Mouse (Mus musculus) hindbrain, embryonic 15.5 days (tissue): ENCODE measurements around the gene Gpc1. TPM values are rescaled to one million over a fixed set of nuclear protein-coding genes. Genes with fewer than 3 reads are reported as not detected.

ENCODE experiments used
- ATAC-seq: fragments of 200-750 bp; cut with Nextera tagmentation; 2 replicates; pipeline ENCODE4 v1.8.0; 2017; ENCODE audit warnings: low read depth, moderate number of reproducible peaks, moderate TSS enrichment; ENCODE audit not compliant: low FRiP score
- H3K27ac ChIP-seq: fragments of 300-500 bp; sonication (generic); replicated peaks from 2 replicates; pipeline ENCODE4 v1.5.1; 2015; ENCODE audit warnings: mild to moderate bottlenecking, inconsistent platforms
- H3K27me3 ChIP-seq: fragments of 300-500 bp; sonication (generic); 2 replicates; pipeline ENCODE4 v1.6.1; 2015; ENCODE audit warnings: control low read depth, inconsistent platforms
- H3K36me3 ChIP-seq: fragments of 300-500 bp; sonication (generic); 2 replicates; pipeline ENCODE4 v1.6.1; 2015; ENCODE audit warnings: control low read depth, inconsistent platforms
- H3K4me1 ChIP-seq: fragments of 300-500 bp; sonication (generic); replicated peaks from 2 replicates; pipeline ENCODE4 v1.6.1; 2015; ENCODE audit warnings: control low read depth, inconsistent platforms
- H3K4me2 ChIP-seq: fragments of 300-500 bp; sonication (generic); 2 replicates; pipeline ENCODE4 v1.6.1; 2015; ENCODE audit warnings: moderate library complexity, mild to moderate bottlenecking, inconsistent platforms
- H3K4me3 ChIP-seq: fragments of 300-500 bp; sonication (generic); 2 replicates; pipeline ENCODE4 v1.5.1; 2015; ENCODE audit warnings: mild to moderate bottlenecking, inconsistent platforms
- H3K9ac ChIP-seq: fragments of 300-500 bp; sonication (generic); 2 replicates; pipeline ENCODE4 v1.6.1; 2015; ENCODE audit warnings: inconsistent platforms
- H3K9me3 ChIP-seq: fragments of 300-500 bp; sonication (generic); 2 replicates; pipeline ENCODE4 v1.6.1; 2016; ENCODE audit warnings: control low read depth, inconsistent platforms
- WGBS: fragments of 180-500 bp; shearing (Covaris S2); methylation state at CpG from one replicate; pipeline ENCODE4 v1.1.7; 2015; 5-methylcytosine and 5-hydroxymethylcytosine counted together
- polyA plus RNA-seq: library from polyadenylated mRNA; unstranded; fragments of >200 nt; fragmentation: Nextera tagmentation; extraction: Ambion mirVana; gene quantifications from 2 replicates; pipeline ENCODE4 v1.2.1, GENCODE M21; 2015

Gpc1 gene
- polyA plus RNA-seq, 1 experiment from 2014 or later: 71.2 TPM

DNA sequence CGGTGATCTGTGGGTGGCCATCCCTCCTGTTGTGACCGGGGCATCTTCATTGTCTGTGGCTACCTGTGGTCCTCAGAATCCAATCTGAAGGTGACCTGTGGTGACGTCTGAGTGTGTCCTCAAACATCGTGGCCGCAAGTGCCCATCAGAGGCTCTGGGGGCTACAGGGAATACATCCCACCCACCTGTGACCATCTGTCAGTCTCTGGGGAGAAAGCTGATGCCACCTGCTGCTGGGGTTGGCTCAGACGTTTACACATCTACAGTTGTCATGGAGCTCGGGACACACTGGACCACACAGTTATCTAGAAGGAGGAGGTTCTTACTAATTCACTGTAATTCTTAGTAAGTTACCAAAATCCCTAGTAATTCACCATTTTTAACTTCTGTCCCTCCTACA is 7.8 kb downstream of the Gpc1 start:
- WGBS: 80% methylated on average over 7 of the region's 7 CpGs
- no peak overlapping the region for H3K27ac ChIP-seq
- H3K9ac ChIP-seq: no peak overlapping the region
- no peaks in the 10 kb centered on the region for H3K9me3 ChIP-seq
- H3K36me3 ChIP-seq: no peaks in the 10 kb centered on the region
- no peaks in the 10 kb centered on the region for H3K27me3 ChIP-seq
- no peak overlapping the region for H3K4me3 ChIP-seq
- ATAC-seq: no peak
- H3K4me1 ChIP-seq: peaks cover 49% of the 10 kb centered on the region
- H3K4me2 ChIP-seq: no peak overlapping the region

DNA sequence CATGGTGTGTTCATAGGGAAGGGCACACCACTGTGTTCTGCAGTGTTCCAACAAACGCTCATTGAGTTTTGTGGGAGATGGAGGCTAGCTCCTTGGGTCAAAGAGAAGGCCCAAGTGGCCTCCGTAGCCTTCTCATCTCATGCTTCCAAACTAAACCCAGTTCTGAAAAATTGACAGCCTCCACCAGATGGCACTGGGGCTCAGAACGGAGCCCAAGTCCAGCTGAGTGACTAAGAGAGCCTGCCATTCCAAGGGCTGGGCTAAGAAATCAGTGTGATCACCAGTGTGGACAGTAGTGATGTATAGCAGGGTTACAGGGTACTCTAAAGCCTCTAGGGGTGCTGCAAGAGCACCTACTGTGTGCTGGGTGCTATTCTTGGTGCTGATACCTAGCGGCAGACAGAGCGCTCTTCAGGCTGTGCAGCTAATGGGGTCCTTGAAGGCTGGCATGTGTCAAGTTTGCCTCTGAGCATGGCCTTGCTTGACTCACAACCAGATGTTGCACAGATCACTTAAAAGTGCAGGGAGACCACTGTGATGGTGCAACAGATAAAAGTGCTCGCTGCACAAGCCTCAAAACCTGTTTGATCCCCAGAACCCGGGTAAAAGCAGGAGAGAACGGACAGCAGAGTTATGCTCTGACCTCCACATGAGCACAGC is 8.9 kb downstream of the Gpc1 start:
- WGBS: 81% methylated on average over 8 of the region's 8 CpGs
- Histone ChIP-seq H3K4me3 (no peak overlapping the region), H3K36me3 (no peaks in the 10 kb centered on the region), H3K27me3 (no peaks in the 10 kb centered on the region), H3K27ac (no peak overlapping the region), H3K9me3 (no peaks in the 10 kb centered on the region), H3K4me1 (peaks cover 38% of the 10 kb centered on the region), H3K4me2 (no peak overlapping the region), H3K9ac (no peak overlapping the region)
- no peak for ATAC-seq

GRCm38 (mm10) chr1:92841427-92841826 is 10.0 kb downstream of the Gpc1 start:
- WGBS: 73% methylated on average over 3 of the region's 3 CpGs
- Histone ChIP-seq H3K9ac (no peak overlapping the region), H3K27me3 (no peaks in the 10 kb centered on the region), H3K4me2 (no peak overlapping the region), H3K9me3 (no peaks in the 10 kb centered on the region), H3K36me3 (no peaks in the 10 kb centered on the region), H3K4me3 (no peak overlapping the region), H3K27ac (no peak overlapping the region), H3K4me1 (peaks cover 38% of the 10 kb centered on the region)
- no peak for ATAC-seq

GRCm38 (mm10) chr1:92845889-92846288 is 14.4 kb downstream of the Gpc1 start:
- no peaks in the 10 kb centered on the region for H3K9me3 ChIP-seq
- H3K4me3 ChIP-seq: no peak overlapping the region
- no peak overlapping the region for H3K9ac ChIP-seq
- H3K36me3 ChIP-seq: no peaks in the 10 kb centered on the region
- ATAC-seq: no peak
- no peaks in the 10 kb centered on the region for H3K27me3 ChIP-seq
- H3K27ac ChIP-seq: no peak overlapping the region
- H3K4me1 ChIP-seq: peaks cover 44% of the 10 kb centered on the region
- H3K4me2 ChIP-seq: no peak overlapping the region
- 82% methylated on average over 7 of the region's 7 CpGs for WGBS

DNA sequence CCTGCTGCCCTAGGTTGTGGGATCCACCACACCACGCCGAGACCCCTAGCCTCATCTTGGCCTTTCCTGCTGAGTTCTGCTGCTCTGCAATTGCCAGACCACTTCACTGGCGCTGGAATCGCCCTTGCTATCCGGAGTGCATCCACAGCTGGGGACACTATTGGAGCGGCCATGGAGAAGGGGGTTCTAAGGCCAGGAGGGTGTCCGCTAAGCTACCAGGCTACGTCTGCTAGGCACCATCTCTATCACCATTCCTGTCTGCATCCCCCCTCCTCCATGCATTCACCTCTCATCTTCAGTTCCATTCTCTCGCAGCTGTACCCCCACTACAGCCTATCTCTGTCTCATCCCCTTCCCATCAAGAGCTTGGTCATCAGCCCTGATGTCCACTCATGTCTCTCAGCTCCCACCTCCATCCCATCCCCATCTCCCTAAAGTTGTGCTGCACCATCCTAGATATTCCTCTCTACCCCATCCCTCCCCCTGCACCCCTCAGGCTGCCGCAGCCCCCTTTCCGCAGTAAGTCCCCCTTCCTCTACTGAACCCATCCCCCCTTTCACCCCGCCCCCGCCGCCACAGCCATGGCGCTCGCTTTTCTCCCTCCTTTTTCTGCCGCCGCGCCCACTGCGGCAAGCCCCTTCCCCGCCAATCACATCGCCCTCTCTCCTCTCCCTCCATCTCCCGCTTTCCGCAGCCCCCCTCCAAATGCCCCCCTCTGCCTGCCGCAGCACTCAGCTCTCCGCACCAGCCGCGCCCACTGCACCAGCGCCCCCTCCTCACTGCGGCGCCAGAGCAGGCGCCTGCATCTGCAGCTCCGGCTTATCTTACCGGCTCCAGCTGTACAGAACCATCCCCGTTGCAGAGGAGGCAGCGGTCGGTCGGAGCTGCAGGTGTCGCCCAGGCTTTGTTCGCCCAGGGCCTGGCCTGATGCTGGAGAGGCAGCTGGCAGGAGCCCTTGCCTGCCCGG is 16.7 kb downstream of the Gpc1 start:
- H3K4me2 ChIP-seq: peak overlapping the region; percentile 88
- peaks cover 5% of the 10 kb centered on the region for H3K36me3 ChIP-seq
- peak; percentile 83 for ATAC-seq
- peak overlapping the region; percentile 97 for H3K27ac ChIP-seq
- peak overlapping the region; percentile 87 for H3K9ac ChIP-seq
- peaks cover 62% of the 10 kb centered on the region for H3K4me1 ChIP-seq
- WGBS: 5% methylated on average over 40 of the region's 41 CpGs
- no peaks in the 10 kb centered on the region for H3K27me3 ChIP-seq
- peak overlapping the region; percentile 61 for H3K4me3 ChIP-seq
- H3K9me3 ChIP-seq: no peaks in the 10 kb centered on the region

GRCm38 (mm10) chr1:92849491-92849890 is 18.0 kb downstream of the Gpc1 start:
- Histone ChIP-seq H3K4me3 (peak overlapping the region; percentile 61), H3K27me3 (no peaks in the 10 kb centered on the region), H3K4me2 (peak overlapping the region; percentile 88), H3K9ac (peak overlapping the region; percentile 87), H3K4me1 (peaks cover 64% of the 10 kb centered on the region), H3K9me3 (no peaks in the 10 kb centered on the region), H3K27ac (peak overlapping the region; percentile 97), H3K36me3 (peaks cover 18% of the 10 kb centered on the region)
- 65% methylated on average over 2 of the region's 2 CpGs for WGBS
- ATAC-seq: 0 out of 2 replicates have a peak, but pooled peaks have one; percentile 3

DNA sequence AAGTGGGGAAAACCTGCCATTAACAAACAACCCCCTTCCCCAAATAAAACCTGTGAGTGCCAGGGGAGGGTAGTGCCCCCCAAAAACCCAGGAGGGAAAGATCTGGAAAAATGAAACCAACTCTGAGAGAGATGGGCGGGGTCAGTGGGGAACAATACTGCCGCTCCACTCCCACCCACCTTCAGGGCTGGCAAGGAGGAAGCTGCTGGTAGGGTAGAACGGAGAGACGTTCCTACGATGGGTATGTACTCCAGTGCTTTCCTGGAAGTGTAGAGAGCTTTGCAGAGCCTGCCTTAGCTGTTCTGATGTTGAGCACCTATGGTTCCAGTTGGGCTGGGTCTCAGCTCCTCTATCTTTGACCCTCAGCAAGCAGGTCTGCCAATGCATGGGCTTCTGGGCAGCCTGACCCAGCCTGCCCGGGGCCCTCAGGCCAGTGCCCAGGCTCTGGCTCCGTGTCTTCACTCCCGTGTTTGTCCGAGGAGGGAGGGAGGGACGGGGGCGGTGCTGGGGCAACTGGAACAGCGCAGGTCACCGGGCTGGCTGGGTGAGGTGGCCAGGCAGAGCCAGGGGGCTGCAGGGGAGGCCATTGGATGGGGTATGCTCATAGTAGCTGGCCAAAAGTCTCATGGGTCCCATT is 18.6 kb downstream of the Gpc1 start:
- Histone ChIP-seq H3K4me1 (peaks cover 64% of the 10 kb centered on the region), H3K9ac (peak overlapping the region; percentile 87), H3K27ac (peak overlapping the region; percentile 97), H3K4me3 (peak overlapping the region; percentile 61), H3K36me3 (peaks cover 24% of the 10 kb centered on the region), H3K27me3 (no peaks in the 10 kb centered on the region), H3K4me2 (peak overlapping the region; percentile 88), H3K9me3 (no peaks in the 10 kb centered on the region)
- WGBS: 48% methylated on average over 12 of the region's 13 CpGs
- no peak for ATAC-seq

DNA sequence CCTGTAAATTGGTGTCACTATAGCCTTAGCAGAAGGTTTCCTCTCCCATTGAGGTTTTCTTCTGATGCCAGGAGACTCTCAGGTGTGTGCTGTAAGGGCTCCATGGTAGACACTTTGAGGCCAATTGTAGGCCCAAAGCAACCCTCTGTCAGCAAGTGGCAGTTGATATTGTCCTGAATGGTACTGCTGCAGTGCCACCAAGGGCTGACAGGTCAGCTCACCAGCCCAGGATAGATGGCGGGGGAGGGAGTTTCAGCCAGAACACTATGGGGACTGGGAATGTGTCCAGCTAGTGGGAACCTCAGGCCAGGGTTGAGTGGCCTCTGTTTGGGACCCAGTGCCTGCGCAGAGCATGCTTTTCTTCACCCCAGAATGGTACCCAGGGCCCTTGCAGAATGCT is 21.0 kb downstream of the Gpc1 start:
- Histone ChIP-seq H3K27ac (0 out of 2 replicates have a peak overlapping the region, but pooled peaks have one; percentile 13), H3K9ac (no peak overlapping the region), H3K27me3 (no peaks in the 10 kb centered on the region), H3K9me3 (no peaks in the 10 kb centered on the region), H3K36me3 (peaks cover 48% of the 10 kb centered on the region), H3K4me1 (peaks cover 50% of the 10 kb centered on the region), H3K4me3 (no peak overlapping the region), H3K4me2 (no peak overlapping the region)
- 92% methylated on average over 2 of the region's 2 CpGs for WGBS
- ATAC-seq: no peak

DNA sequence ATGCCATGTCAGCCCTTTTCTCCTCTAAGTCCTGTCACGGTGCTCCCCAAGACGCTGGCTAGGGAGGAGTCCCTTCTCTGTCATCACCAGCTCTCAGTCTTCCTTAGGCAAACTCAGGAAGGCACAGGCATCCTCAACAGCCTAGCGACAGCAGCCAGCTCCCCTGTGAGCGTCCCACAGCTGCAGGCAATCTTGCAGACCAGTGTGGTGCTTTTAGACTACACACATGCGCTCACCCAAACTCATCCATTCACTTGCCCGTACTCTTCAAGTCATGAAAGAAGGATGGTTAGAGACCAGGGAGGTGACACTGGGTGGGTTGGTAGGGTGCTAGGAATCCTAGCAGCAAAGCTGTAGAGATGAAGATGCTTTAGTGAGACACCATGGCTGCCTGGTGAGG is 30.1 kb downstream of the Gpc1 start:
- no peaks in the 10 kb centered on the region for H3K27me3 ChIP-seq
- no peak overlapping the region for H3K4me3 ChIP-seq
- no peak overlapping the region for H3K9ac ChIP-seq
- H3K9me3 ChIP-seq: no peaks in the 10 kb centered on the region
- 79% methylated on average over 6 of the region's 6 CpGs for WGBS
- no peaks in the 10 kb centered on the region; the same call in 1 of the 2 replicates for H3K4me1 ChIP-seq
- H3K4me2 ChIP-seq: no peak overlapping the region
- H3K27ac ChIP-seq: peak overlapping the region; percentile 54
- peak; percentile 4 for ATAC-seq
- peaks cover 36% of the 10 kb centered on the region for H3K36me3 ChIP-seq

- H3K4me3 ChIP-seq: no peak overlapping the region
- H3K27ac ChIP-seq: no peak overlapping the region
- H3K9me3 ChIP-seq: no peaks in the 10 kb centered on the region
- H3K36me3 ChIP-seq: peaks cover 19% of the 10 kb centered on the region
- no peaks in the 10 kb centered on the region for H3K27me3 ChIP-seq
- no peak overlapping the region for H3K9ac ChIP-seq
- ATAC-seq: no peak
- H3K4me1 ChIP-seq: no peaks in the 10 kb centered on the region; the same call in 1 of the 2 replicates
- 85% methylated on average over 4 of the region's 4 CpGs for WGBS
- H3K4me2 ChIP-seq: no peak overlapping the region
These were observed 31.8 kb downstream of the Gpc1 start for GRCm38 (mm10) chr1:92863268-92863667.

DNA sequence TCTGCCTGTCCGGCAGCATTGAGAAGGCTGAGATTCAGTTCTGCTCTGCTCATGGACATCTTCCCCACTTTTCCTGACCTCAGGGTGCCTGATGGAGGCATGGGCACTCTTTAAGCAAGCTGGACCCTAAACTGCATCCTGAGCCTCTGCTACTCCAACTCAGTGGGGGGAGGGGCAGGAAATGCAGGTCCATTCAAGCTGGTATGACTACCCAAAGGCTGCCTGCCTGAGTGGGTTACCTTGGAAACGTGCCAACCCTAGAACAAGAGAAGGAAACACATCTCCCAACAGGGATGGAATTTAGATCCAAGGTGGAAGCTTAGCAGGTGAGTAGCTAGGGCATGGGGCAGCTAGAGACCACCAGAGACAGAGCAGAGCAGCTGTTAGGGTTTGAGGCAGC is 34.7 kb downstream of the Gpc1 start:
- no peak for ATAC-seq
- Histone ChIP-seq H3K4me1 (no peaks in the 10 kb centered on the region; the same call in 1 of the 2 replicates), H3K36me3 (no peaks in the 10 kb centered on the region), H3K9me3 (no peaks in the 10 kb centered on the region), H3K9ac (no peak overlapping the region), H3K27me3 (no peaks in the 10 kb centered on the region), H3K27ac (no peak overlapping the region), H3K4me2 (no peak overlapping the region), H3K4me3 (no peak overlapping the region)
- 65% methylated on average over 2 of the region's 2 CpGs for WGBS

GRCm38 (mm10) chr1:92869985-92870384 is 38.5 kb downstream of the Gpc1 start:
- Histone ChIP-seq H3K9ac (no peak overlapping the region), H3K9me3 (no peaks in the 10 kb centered on the region), H3K27ac (no peak overlapping the region), H3K36me3 (no peaks in the 10 kb centered on the region), H3K4me1 (no peaks in the 10 kb centered on the region; the same call in 1 of the 2 replicates), H3K4me3 (no peak overlapping the region), H3K4me2 (no peak overlapping the region), H3K27me3 (no peaks in the 10 kb centered on the region)
- no peak for ATAC-seq
- 79% methylated on average over 2 of the region's 2 CpGs for WGBS
